Mouse (Mus musculus): ENCODE data around the gene Psmc3ip.

Psmc3ip gene

GRCm38 (mm10) chr11:101053974-101054373, 41.3 kb downstream of the Psmc3ip start:
- DNase-seq (ENCODE audit: extremely low read depth, low read depth, low spot score), result no peak

GRCm38 (mm10) chr11:101052751-101053473, 42.3 kb downstream of the Psmc3ip start:
- no peak for DNase-seq (ENCODE audit: extremely low read depth, low read depth, low spot score)

- DNase-seq (ENCODE audit: extremely low read depth, low read depth, low spot score), result no peak
Observed at GRCm38 (mm10) chr11:101051617-101052016, 43.6 kb downstream of the Psmc3ip start.

- DNase-seq (ENCODE audit: extremely low read depth, low read depth, low spot score), result no peak
Observed at GRCm38 (mm10) chr11:101051051-101051493, 44.2 kb downstream of the Psmc3ip start.

- no peak for DNase-seq (ENCODE audit: extremely low read depth, low read depth, low spot score)
Observed at GRCm38 (mm10) chr11:101050359-101050758, 44.9 kb downstream of the Psmc3ip start.

- no peak for DNase-seq (ENCODE audit: extremely low read depth, low read depth, low spot score)
Observed at GRCm38 (mm10) chr11:101047502-101047901, 47.7 kb downstream of the Psmc3ip start.

GRCm38 (mm10) chr11:101046440-101046839, 48.8 kb downstream of the Psmc3ip start:
- DNase-seq (ENCODE audit: extremely low read depth, low read depth, low spot score), result no peak

GRCm38 (mm10) chr11:101045826-101046225, 49.4 kb downstream of the Psmc3ip start:
- no peak for DNase-seq (ENCODE audit: extremely low read depth, low read depth, low spot score)
